Mouse (Mus musculus): ENCODE measurements around the gene Grm3. TPM values are rescaled to one million over a fixed set of nuclear protein-coding genes. Genes with fewer than 3 reads are reported as not detected.

Gene Grm3
- polyA plus RNA-seq, 1 experiment: not detected

DNA sequence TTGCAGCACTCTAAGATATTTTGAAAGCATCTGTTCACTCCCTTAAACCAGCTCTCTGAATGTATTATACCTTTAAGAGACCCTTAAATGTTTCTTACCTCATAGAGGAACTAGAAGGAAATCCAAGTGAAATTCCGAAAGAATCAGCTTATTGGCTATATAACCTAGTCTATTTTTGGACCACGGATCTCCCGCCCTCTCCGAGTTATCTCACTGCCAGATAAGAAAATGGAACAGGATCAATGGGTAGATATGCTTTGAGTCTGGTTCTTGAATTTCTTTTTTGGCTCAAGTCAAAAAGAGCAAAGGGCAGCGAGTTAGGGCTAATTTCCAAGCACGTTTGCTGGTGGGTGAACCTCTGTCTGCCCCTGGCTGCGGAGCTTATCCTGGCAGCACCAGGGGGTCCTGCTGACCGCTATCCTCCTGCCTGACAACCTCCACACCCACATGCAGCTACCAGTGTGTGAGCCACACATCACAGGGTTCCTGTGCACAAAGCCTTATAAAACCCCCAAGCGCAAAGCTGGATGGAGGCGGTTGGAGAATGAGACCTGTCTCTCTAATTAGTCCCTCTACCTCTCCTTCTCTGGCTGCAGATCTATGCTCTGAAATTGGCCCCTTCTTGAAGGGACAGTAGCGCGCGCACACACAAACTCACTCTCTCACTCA lies 549 bp downstream of the Grm3 start:
- no peaks in the 10 kb centered on the region for H3K36me3 ChIP-seq (ENCODE audit: control insufficient read depth, insufficient read depth)
- no peak overlapping the region for H3ac ChIP-seq (ENCODE audit: control insufficient read depth, insufficient read length, low read depth)
- H3K79me3 ChIP-seq (ENCODE audit: low read depth): no peaks in the 10 kb centered on the region
- no peaks in the 10 kb centered on the region for H3K79me2 ChIP-seq (ENCODE audit: control insufficient read depth, insufficient read depth)
- no peak for TF ChIP-seq USF1 (IDR thresholded peaks at IDR 0.05; ENCODE audit: low read depth)
- TF ChIP-seq MAX (IDR thresholded peaks at IDR 0.05): no peak
- TF ChIP-seq FOSL1 (IDR thresholded peaks at IDR 0.05; ENCODE audit: insufficient read depth, low read length, poor library complexity, severe bottlenecking): no peak
- no peak for TF ChIP-seq MYOD1 (IDR thresholded peaks at IDR 0.05; ENCODE audit: control insufficient read depth, insufficient read length, low read depth)
- TF ChIP-seq CEBPB (IDR thresholded peaks at IDR 0.05; ENCODE audit: low read depth): no peak
- no peak for TF ChIP-seq MYOG (IDR thresholded peaks at IDR 0.05; ENCODE audit: control insufficient read depth, extremely low read depth, insufficient read length)
- TF ChIP-seq CTCF (IDR thresholded peaks at IDR 0.05; ENCODE audit: control insufficient read depth, insufficient read depth, insufficient read length): no peak
- H3K4me3 ChIP-seq (ENCODE audit: insufficient read depth, poor library complexity, severe bottlenecking): no peak overlapping the region
- no peaks in the 10 kb centered on the region for H3K27me3 ChIP-seq (ENCODE audit: control insufficient read depth, insufficient read depth, insufficient read length)

DNA sequence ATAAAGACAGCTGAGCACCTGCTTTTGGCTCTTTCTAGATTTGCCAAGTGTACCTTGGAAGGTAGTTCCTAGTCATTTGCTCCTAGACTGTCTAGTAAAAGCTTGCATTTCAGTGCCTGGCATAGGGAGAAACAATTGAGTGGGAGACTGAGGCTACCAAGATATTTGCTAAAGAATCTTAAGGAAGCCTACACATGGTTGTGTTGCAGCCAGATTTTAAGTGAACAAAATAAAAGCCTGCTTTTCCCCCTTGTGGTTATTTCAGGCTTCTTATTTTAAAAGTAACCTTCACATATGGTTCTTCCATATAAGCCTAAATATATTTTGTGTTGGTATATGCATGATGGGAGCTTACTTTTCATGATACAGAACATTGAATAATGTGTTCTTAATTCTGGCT lies 3.8 kb downstream of the Grm3 start:
- Histone ChIP-seq H3K4me3 (ENCODE audit: insufficient read depth, poor library complexity, severe bottlenecking) (no peak overlapping the region), H3K27me3 (ENCODE audit: control insufficient read depth, insufficient read depth, insufficient read length) (no peaks in the 10 kb centered on the region), H3K36me3 (ENCODE audit: control insufficient read depth, insufficient read depth) (no peaks in the 10 kb centered on the region), H3ac (ENCODE audit: control insufficient read depth, insufficient read length, low read depth) (no peak overlapping the region), H3K79me2 (ENCODE audit: control insufficient read depth, insufficient read depth) (no peaks in the 10 kb centered on the region), H3K79me3 (ENCODE audit: low read depth) (no peaks in the 10 kb centered on the region)
- TF ChIP-seq MYOG (IDR thresholded peaks at IDR 0.05; ENCODE audit: control insufficient read depth, extremely low read depth, insufficient read length): no peak
- no peak for TF ChIP-seq CTCF (IDR thresholded peaks at IDR 0.05; ENCODE audit: control insufficient read depth, insufficient read depth, insufficient read length)
- TF ChIP-seq CEBPB (IDR thresholded peaks at IDR 0.05; ENCODE audit: low read depth): no peak
- no peak for TF ChIP-seq MYOD1 (IDR thresholded peaks at IDR 0.05; ENCODE audit: control insufficient read depth, insufficient read length, low read depth)
- TF ChIP-seq MAX (IDR thresholded peaks at IDR 0.05): no peak
- TF ChIP-seq FOSL1 (IDR thresholded peaks at IDR 0.05; ENCODE audit: insufficient read depth, low read length, poor library complexity, severe bottlenecking): no peak
- no peak for TF ChIP-seq USF1 (IDR thresholded peaks at IDR 0.05; ENCODE audit: low read depth)

DNA sequence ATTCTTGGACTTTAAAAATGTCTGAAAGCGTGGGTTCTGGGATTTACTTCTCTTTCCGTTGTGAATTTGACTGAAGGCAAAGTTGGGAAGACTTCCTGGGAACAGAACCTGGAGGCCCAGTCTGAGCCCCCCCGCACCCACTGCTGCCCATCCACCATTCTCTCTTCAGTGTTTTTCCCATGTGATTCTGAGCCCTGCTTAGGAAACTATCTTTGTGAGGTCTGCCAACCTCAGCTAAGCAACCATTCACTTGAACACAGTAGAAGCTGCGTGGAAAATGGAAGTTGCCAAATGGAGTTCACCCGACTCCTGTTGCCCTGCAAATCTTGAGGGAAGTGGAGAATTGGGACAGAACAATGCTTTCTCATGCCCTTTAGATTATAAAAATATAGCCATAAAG lies 8.7 kb downstream of the Grm3 start:
- Histone ChIP-seq H3ac (ENCODE audit: control insufficient read depth, insufficient read length, low read depth) (no peak overlapping the region), H3K79me3 (ENCODE audit: low read depth) (no peaks in the 10 kb centered on the region), H3K27me3 (ENCODE audit: control insufficient read depth, insufficient read depth, insufficient read length) (no peaks in the 10 kb centered on the region), H3K79me2 (ENCODE audit: control insufficient read depth, insufficient read depth) (no peaks in the 10 kb centered on the region), H3K4me3 (ENCODE audit: insufficient read depth, poor library complexity, severe bottlenecking) (no peak overlapping the region), H3K36me3 (ENCODE audit: control insufficient read depth, insufficient read depth) (no peaks in the 10 kb centered on the region)
- no peak for TF ChIP-seq MYOD1 (IDR thresholded peaks at IDR 0.05; ENCODE audit: control insufficient read depth, insufficient read length, low read depth)
- no peak for TF ChIP-seq CEBPB (IDR thresholded peaks at IDR 0.05; ENCODE audit: low read depth)
- no peak for TF ChIP-seq FOSL1 (IDR thresholded peaks at IDR 0.05; ENCODE audit: insufficient read depth, low read length, poor library complexity, severe bottlenecking)
- no peak for TF ChIP-seq USF1 (IDR thresholded peaks at IDR 0.05; ENCODE audit: low read depth)
- TF ChIP-seq MYOG (IDR thresholded peaks at IDR 0.05; ENCODE audit: control insufficient read depth, extremely low read depth, insufficient read length): no peak
- no peak for TF ChIP-seq MAX (IDR thresholded peaks at IDR 0.05)
- no peak for TF ChIP-seq CTCF (IDR thresholded peaks at IDR 0.05; ENCODE audit: control insufficient read depth, insufficient read depth, insufficient read length)

DNA sequence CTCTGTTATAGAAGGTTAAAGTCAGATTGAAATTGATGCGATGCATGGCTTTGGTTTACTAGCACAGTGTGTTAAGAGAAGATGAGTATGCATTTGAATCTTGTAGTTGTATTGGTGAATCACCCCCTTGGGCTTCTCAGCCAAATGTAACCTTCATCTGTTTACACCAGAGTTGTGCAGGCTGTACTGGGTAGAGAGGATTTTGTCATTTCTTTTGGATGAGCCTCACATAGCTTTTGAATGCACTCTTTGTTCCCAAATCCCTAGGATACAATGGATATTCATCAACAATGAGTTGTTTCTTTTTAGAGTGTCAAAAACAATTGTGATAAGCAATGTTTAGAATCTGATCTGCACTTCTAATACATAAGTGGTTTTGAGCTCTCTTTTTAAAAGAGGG lies 17.9 kb downstream of the Grm3 start:
- no peak for TF ChIP-seq CTCF (IDR thresholded peaks at IDR 0.05; ENCODE audit: control insufficient read depth, insufficient read depth, insufficient read length)
- TF ChIP-seq FOSL1 (IDR thresholded peaks at IDR 0.05; ENCODE audit: insufficient read depth, low read length, poor library complexity, severe bottlenecking): no peak
- no peak for TF ChIP-seq MYOD1 (IDR thresholded peaks at IDR 0.05; ENCODE audit: control insufficient read depth, insufficient read length, low read depth)
- TF ChIP-seq MYOG (IDR thresholded peaks at IDR 0.05; ENCODE audit: control insufficient read depth, extremely low read depth, insufficient read length): no peak
- TF ChIP-seq USF1 (IDR thresholded peaks at IDR 0.05; ENCODE audit: low read depth): no peak
- TF ChIP-seq CEBPB (IDR thresholded peaks at IDR 0.05; ENCODE audit: low read depth): no peak
- TF ChIP-seq MAX (IDR thresholded peaks at IDR 0.05): no peak

DNA sequence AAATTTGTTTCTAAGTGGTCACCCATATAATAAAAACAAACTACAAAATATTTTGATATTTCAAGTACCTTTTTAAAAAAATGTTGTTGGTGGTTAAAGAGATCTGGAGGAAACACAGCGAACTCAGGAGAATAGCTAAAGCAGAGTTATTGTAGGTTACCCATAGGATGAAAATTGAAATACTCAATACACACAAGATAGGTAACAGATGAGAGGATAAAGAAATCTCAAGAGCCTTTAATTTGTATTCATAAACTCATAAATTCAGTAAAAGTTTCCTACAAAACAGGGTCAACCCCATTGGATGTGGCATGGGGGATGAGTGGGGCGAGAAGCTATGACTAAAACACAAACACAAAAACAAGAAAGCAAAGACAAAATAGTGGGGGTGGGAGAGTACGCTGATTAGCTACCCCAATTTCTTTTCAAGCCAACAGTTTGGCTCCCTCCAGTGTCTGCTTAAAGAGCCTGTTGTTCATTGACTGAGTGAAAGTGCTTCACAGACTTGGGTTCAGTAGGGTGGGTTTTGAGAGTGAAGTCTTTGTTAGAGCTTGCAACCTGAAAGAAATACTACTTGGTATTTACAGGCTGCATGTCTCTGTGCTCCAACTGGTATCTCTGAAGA lies 21.5 kb downstream of the Grm3 start:
- H3K36me3 ChIP-seq (ENCODE audit: control insufficient read depth, insufficient read depth): no peaks in the 10 kb centered on the region
- TF ChIP-seq CTCF (IDR thresholded peaks at IDR 0.05; ENCODE audit: control insufficient read depth, insufficient read depth, insufficient read length): no peak
- TF ChIP-seq MYOD1 (IDR thresholded peaks at IDR 0.05; ENCODE audit: control insufficient read depth, insufficient read length, low read depth): no peak
- TF ChIP-seq USF1 (IDR thresholded peaks at IDR 0.05; ENCODE audit: low read depth): no peak
- TF ChIP-seq MYOG (IDR thresholded peaks at IDR 0.05; ENCODE audit: control insufficient read depth, extremely low read depth, insufficient read length): no peak
- TF ChIP-seq CEBPB (IDR thresholded peaks at IDR 0.05; ENCODE audit: low read depth): no peak
- no peak for TF ChIP-seq FOSL1 (IDR thresholded peaks at IDR 0.05; ENCODE audit: insufficient read depth, low read length, poor library complexity, severe bottlenecking)
- TF ChIP-seq MAX (IDR thresholded peaks at IDR 0.05): no peak
- H3K79me3 ChIP-seq (ENCODE audit: low read depth): no peaks in the 10 kb centered on the region

More for the DNA sequence above, 17.9 kb downstream of the Grm3 start:
- H3K79me2 ChIP-seq (ENCODE audit: control insufficient read depth, insufficient read depth): no peaks in the 10 kb centered on the region
- no peak overlapping the region for H3K4me3 ChIP-seq (ENCODE audit: insufficient read depth, poor library complexity, severe bottlenecking)
- no peak overlapping the region for H3ac ChIP-seq (ENCODE audit: control insufficient read depth, insufficient read length, low read depth)
- H3K36me3 ChIP-seq (ENCODE audit: control insufficient read depth, insufficient read depth): no peaks in the 10 kb centered on the region
- H3K27me3 ChIP-seq (ENCODE audit: control insufficient read depth, insufficient read depth, insufficient read length): no peaks in the 10 kb centered on the region
- no peaks in the 10 kb centered on the region for H3K79me3 ChIP-seq (ENCODE audit: low read depth)

More for the DNA sequence above, 21.5 kb downstream of the Grm3 start:
- no peak overlapping the region for H3ac ChIP-seq (ENCODE audit: control insufficient read depth, insufficient read length, low read depth)
- H3K79me2 ChIP-seq (ENCODE audit: control insufficient read depth, insufficient read depth): no peaks in the 10 kb centered on the region
- no peaks in the 10 kb centered on the region for H3K27me3 ChIP-seq (ENCODE audit: control insufficient read depth, insufficient read depth, insufficient read length)
- H3K4me3 ChIP-seq (ENCODE audit: insufficient read depth, poor library complexity, severe bottlenecking): no peak overlapping the region
